Mouse (Mus musculus) CD4-positive helper T cell, adult 2 months (primary cell): Measurements from ENCODE around the gene Lyg1.

ENCODE experiments used
- DNase-seq: peaks from one replicate; pipeline ENCODE4 v3.0.0-alpha.2; 2012; ENCODE audit warnings: low read depth, missing footprints, low spot score

Lyg1 gene

GRCm38 (mm10) chr1:37954786-37955185 is 2.8 kb downstream of the Lyg1 start:
- DNase-seq, result no peak

GRCm38 (mm10) chr1:37948906-37949305 is 8.7 kb downstream of the Lyg1 start:
- DNase-seq, result no peak

- DNase-seq, result peak; percentile 24
Observed at GRCm38 (mm10) chr1:37931806-37932205, 25.8 kb downstream of the Lyg1 start.

- no peak for DNase-seq
Observed at GRCm38 (mm10) chr1:37925971-37926370, 31.6 kb downstream of the Lyg1 start.

DNA sequence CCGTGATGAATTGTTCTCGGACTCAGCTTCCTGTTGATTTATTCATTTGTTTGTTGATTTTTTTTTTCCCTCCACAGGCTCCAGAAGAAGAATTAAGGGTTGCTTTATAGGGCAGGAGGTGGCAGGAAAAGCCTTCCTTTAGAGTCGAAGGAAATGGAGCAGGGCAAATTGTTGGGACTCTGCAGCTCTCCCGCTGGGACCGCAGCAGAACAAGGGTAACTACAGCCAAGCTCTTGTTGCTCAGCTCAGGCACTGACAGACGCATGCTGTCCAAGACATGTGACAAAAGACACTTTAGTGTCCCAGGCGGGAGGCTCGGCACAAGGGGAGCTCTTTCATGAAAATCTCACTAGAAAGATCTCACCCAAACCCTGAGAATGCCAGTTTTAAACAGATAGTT is 35.0 kb downstream of the Lyg1 start:
- no peak for DNase-seq

GRCm38 (mm10) chr1:37918096-37918495 is 39.5 kb downstream of the Lyg1 start:
- DNase-seq, result no peak

- no peak for DNase-seq
Observed at GRCm38 (mm10) chr1:37917666-37918065, 39.9 kb downstream of the Lyg1 start.

DNA sequence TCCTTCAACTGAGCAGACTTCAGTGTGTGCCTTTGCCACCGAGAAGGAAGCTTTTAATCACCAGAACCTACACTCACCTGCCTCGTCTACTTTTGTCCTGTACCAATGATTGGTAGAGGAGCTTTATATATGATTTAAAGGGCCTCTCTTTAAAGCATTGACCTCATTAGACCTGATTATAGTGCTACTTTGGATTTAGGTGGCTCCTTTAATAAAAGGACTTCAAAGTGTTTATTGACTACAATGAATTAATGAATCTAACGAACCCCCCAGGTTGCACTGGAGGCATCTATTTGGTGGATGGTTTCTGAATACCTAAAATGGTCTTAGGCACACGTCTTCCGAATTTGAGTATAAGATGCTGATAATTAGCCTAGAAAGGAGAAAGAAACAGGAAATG is 41.2 kb downstream of the Lyg1 start, which contains the start of gene Lyg2:
Lyg2 (minus strand) TSS at position 101 of the 400 bp plus-strand sequence.
- DNase-seq, result no peak

GRCm38 (mm10) chr1:37912751-37913150 is 44.8 kb downstream of the Lyg1 start:
- DNase-seq, result no peak

GRCm38 (mm10) chr1:37903178-37903577 is 54.4 kb downstream of the Lyg1 start:
- DNase-seq, result peak; percentile 37

DNA sequence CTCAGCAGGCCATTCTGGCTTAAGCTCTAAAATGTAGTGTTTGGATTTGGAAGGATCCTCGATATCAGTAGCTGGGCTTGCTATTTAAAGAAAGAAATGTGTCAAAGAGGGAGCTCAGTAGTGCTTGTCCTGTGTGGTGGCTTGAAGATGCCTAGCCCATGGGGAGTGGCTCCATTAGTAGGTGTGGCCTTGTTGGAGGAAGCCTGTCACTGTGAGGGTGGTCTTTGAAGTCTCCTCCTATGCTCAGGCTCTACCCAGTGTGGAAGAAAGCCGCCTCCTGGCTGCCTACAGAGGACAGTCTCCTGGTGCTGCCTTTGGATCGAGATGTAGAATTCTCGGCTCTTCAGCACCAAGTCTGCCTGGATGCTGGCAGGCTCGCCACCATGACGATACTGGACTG is 57.3 kb downstream of the Lyg1 start:
- no peak for DNase-seq

GRCm38 (mm10) chr1:37899816-37900215 is 57.7 kb downstream of the Lyg1 start:
- no peak for DNase-seq
